Mouse (Mus musculus): ENCODE measurements around the gene Zfp362. TPM values are rescaled to one million over a fixed set of nuclear protein-coding genes. Genes with fewer than 3 reads are reported as not detected.

Zfp362 gene
- total RNA-seq, 2 experiments from 2014 or later: 37.8 to 38.5 TPM

- DNase-seq (ENCODE audit: low spot score in 2 of 2): no peak
These were observed 4.0 kb downstream of the Zfp362 start for GRCm38 (mm10) chr4:128801675-128802465.

GRCm38 (mm10) chr4:128796788-128797187 lies 9.1 kb downstream of the Zfp362 start:
- no peak for DNase-seq (ENCODE audit: low spot score in 2 of 2)

DNA sequence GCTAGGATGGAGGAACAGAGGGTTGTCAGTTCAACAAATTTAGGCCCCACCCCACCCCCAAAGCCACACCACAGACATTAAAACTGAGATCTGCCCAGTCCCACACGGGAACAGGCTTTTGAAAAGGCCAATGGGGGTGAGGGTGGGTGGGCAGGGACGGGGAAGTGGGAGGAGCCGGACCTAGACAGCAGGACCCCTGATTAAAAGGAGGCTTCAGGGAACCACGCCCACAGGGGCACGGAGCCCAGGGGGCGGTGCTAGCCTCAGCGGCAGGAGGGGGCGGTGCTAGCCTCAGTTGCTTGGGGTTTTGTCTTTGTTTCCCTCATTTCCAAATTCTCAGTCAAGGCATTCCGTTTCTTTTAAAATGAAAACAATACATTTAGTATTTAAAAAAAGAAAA lies 10.2 kb downstream of the Zfp362 start:
- DNase-seq (ENCODE audit: low spot score in 2 of 2): peak; percentile 41 to 55

DNA sequence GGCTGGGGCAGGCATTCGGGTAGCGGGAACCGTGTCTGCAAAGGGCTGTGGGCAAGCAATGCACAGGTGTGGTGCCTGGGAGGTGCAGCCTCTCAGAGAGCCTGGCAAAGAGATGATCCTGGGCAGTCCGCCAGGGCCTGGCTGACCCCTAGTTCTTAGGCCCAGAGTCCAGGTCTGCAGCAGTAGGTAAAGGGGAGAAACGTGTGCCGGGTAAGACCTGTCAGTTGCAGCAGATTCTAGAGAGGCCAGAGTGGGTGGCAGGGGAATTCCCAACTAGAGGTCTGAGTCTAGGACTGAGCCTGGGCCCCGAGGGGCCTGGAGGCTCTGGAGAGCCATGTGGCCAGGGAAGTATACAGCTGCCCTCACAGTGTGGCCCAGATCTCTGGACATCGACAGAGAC lies 11.6 kb downstream of the Zfp362 start:
- no peak for DNase-seq (ENCODE audit: low spot score in 2 of 2)

DNA sequence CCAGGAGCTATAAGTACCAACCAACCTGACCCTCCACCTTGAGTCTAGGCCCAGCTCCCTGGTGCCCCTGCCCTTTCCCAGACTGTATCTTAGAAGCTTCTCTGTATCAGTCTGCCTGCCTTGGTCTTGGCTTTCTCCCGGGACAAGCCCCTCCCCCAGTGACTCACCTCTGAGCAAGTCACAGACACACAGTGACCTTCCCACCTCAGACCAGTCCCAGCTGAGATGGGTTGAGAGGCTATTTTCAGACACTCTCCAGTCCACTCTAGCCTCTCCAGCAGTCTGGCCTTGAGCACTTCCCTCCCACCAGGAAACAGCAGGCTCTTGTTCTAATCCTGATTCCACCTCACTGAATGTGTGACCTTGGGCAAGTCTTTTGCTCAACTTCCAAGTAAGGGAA lies 12.1 kb downstream of the Zfp362 start:
- no peak for DNase-seq (ENCODE audit: low spot score in 2 of 2)

DNA sequence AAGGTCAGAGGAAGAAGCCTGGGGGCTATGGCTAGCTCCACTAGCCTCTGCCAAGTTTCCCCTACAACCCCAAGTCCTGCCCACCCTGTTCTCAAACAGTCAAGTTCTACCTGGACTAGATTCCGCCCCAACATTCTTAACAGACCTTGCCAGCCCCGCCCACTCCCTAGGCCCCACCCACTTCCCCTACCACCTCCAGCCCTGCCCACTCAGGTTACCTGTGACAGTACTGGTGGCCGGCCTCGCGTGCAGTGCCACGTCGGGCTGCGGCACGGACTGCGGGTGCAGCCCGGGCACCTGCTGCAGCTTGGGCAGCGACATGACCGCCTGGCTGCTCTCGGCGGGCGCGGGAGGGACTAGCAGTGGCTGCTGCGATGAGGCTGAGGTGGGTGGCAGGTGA lies 16.2 kb downstream of the Zfp362 start:
- no peak for DNase-seq (ENCODE audit: low spot score in 2 of 2)

- DNase-seq (ENCODE audit: low spot score in 2 of 2): no peak
These were observed 17.7 kb downstream of the Zfp362 start for GRCm38 (mm10) chr4:128788108-128788507.

GRCm38 (mm10) chr4:128787023-128787939 lies 18.6 kb downstream of the Zfp362 start:
- DNase-seq (ENCODE audit: low spot score in 2 of 2): no peak

DNA sequence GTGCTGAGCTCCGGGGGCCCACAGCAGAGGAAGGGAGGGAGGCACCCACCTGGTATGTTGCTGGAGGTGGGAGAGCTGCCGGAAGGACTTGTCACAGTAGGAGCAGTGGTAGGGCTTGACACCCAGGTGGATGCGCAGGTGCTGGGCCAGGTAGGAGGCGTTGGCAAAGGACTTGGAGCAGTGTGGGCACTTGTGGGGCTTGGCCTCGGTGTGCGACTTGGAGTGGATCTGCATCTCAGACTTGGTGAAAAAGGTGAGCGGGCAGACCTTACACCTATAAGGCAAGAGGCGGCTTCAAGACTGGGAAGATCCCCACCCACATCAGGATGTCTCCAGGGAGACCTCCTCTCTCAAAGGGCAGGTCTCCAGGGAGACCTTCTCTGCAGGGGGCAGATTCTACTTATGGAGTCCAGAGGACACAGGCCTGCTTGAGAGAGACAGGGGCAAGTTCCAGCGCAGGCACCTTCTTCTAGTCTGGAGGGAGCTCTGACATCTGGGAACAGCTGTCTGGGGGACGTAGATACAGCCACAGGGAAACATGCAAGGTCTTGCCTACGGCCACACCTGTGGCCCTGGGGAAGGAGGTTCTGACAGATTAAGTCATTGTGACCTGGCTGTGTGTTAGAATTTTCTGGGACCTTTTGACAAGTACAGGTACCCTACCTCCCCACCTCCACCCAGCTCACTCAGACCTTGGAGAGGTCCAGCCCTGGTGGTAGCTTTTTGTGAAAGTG lies 19.8 kb downstream of the Zfp362 start:
- DNase-seq (ENCODE audit: low spot score in 2 of 2): no peak

GRCm38 (mm10) chr4:128784950-128785631 lies 20.8 kb downstream of the Zfp362 start:
- DNase-seq (ENCODE audit: low spot score in 2 of 2): no peak

GRCm38 (mm10) chr4:128782645-128783044 lies 23.2 kb downstream of the Zfp362 start:
- no peak for DNase-seq (ENCODE audit: low spot score in 2 of 2)

DNA sequence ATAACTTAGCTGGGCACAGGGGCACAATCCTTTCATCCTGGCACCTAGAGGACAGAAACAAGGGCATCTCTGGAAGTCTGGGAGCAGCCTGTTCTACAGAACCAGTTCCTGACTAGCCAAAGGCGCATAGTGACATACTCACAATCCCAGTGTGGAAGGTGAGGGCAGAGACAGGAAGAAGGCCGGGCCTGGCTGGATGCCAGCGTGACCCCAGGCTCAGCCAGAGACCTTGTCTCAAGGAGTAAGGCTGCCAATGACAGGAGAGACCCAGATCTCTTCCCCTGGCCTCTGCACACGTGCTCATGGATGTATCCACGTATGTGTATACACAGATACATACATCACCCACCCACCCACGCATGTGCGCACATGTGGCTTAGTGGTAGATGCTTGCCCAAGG lies 23.8 kb downstream of the Zfp362 start:
- no peak for DNase-seq (ENCODE audit: low spot score in 2 of 2)

GRCm38 (mm10) chr4:128777593-128777992 lies 28.3 kb downstream of the Zfp362 start:
- DNase-seq (ENCODE audit: low spot score in 2 of 2): no peak

DNA sequence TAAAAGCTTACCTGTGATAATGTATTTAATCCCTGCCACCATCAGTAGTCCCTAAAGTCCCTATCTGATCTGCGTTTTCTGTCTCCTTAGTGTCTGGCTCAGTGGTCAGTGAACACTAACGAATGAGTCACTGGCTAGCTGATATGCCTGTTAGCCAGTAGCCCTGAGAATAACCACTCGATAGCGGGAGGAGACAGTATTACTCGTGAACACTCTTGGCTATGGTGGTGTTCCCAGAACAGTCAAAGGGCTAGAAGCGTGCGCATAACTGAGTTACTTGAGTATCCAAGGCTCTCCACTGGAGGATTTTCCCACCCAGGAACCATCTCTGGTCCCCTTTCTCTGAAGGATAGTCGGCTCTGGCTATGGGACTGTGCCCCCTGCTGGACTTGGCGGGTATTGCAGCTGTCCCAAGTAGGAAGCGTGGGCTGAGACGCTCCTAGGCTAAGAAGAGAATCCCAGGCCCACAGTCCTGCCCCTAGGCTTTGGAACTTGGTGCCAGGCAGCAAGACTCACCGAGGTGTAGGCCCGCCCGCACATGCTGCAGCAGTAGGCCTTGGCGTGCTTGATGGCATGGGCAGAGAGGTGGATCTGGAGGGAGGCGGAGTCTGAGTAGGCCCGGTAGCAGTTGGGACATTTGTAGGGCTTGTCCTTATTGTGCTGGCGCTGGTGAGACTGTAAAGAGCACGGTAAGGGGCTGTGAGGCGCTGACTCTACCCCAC lies 29.1 kb downstream of the Zfp362 start:
- peak; percentile 85 to 87 for DNase-seq (ENCODE audit: low spot score in 2 of 2)

DNA sequence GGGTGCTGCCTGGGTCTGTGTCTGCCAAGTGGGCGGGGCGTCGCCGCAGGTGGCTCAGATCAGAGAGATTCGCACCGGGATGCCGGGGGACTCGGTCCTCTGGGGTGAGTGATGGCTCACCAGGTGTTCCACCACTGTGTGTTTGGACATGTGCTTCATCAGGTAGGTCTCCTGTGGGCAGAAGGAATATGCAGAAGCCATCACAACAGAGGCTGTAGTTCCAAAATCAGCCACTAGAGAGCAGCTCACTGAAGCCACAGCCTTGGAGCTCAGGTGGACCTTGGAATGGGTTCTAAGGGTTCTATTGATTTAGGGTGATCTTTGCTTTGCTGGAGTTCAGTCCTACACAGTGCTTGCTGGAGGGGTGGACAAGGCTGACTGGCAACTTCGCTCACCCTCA lies 31.4 kb downstream of the Zfp362 start:
- DNase-seq (ENCODE audit: low spot score in 2 of 2): peak; percentile 64 to 66

- no peak for DNase-seq (ENCODE audit: low spot score in 2 of 2)
These were observed 32.0 kb downstream of the Zfp362 start for GRCm38 (mm10) chr4:128773820-128774219.

GRCm38 (mm10) chr4:128770698-128771097 lies 35.1 kb downstream of the Zfp362 start:
- DNase-seq (ENCODE audit: low spot score in 2 of 2): no peak

GRCm38 (mm10) chr4:128769569-128770355 lies 36.1 kb downstream of the Zfp362 start:
- DNase-seq (ENCODE audit: low spot score in 2 of 2): no peak

- DNase-seq (ENCODE audit: low spot score in 2 of 2): no peak
These were observed 37.7 kb downstream of the Zfp362 start for GRCm38 (mm10) chr4:128768120-128768519.

All from layer of hippocampus, postnatal 10 days (tissue).